Mouse (Mus musculus) heart, adult 18-20 months (tissue): ENCODE results near the gene Fam102a. TPM values are rescaled to one million over a fixed set of nuclear protein-coding genes. Genes with fewer than 3 reads are reported as not detected.
A peak's percentile ranks its signal among the peaks of the same experiment; 100 is the strongest.

Source experiments
- DNase-seq, 2 experiments: peaks; one replicate each; pipeline ENCODE4 v3.0.0; 2021 to 2022; ENCODE audit warnings: mixed read lengths in 1 of 2
- total RNA-seq, 2 experiments: library from RNA; stranded (reverse); gene quantifications; 2 replicates each; pipeline ENCODE4 v1.2.3; 2021

Gene Fam102a
- total RNA-seq, 2 experiments from 2014 or later = 4.9 to 5.9 TPM

DNA sequence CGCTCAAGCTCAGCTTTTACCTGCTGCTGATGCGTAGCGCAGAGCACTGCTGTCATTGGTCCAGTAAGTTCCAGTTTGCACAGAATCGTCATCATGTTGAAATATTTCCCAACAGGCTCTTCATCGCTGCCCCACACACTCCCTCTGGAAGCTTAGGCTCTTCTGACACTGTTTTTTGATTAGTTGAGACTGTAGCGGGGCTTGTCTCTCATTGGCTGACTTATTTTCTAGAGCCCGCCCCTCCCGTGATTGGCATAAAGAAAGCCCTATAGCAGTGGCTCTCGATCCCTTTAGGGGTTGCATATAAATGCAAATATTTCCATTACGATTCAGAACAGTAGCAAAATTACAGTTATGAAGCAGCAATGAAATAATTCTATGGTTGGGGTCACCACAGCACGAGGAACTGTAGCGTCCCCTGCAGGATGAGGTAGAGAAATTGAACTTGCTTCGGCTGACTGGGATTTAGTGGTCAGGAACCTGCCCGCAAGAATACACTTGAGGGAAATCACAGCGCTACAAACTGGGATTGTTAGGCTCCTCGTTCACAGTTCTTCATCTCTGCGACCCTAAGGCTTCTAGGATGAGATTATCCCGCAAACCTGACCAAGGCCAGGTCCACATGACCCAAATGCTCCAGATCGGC is 46.4 kb downstream of the Fam102a start:
- no peak for DNase-seq

DNA sequence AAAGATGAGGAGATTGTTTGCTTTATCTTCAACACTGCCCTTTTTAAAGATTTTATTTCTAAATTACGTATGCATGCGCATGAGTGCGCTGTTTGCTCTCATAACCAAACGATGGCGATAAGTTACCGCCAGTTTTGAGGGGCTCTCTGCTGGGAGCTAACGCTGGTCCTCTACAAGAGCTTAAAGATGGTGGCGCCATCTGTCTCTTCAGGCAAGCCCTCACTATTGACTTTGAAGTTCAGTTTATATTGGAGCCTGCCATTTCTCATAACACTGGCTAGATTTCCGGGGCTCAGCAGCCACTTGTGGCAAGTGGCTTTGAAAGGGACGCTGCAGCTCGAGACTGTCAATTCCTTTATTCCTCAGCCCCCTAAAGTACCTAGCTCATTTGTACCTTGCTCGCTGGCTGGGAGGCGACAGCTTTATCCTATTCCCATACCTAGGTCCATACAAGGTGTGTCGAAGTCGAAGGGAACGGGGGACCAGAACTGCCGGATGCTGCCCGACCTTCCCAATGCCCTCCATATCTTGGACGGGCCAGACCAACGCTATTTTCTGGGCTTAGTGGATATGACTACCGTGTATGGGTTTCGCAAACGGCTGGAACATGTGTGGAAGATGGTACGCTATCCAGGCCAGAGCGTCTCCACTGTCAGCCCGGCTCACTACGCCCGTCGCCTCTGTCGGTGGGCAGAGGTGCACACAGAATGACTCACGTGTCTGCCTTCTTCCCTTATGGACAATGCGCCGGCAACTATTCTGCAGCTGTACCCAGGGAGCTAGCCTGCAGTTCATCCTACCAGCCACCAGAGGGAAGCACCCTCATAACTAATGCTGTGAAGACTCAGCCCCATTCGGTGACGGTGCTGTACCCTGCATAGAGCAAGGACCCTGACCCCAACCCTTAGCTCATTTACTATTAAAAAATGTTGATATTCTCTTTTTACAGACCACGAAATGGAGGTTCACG is 48.0 kb downstream of the Fam102a start:
- DNase-seq = peak; percentile 88 to 90

DNA sequence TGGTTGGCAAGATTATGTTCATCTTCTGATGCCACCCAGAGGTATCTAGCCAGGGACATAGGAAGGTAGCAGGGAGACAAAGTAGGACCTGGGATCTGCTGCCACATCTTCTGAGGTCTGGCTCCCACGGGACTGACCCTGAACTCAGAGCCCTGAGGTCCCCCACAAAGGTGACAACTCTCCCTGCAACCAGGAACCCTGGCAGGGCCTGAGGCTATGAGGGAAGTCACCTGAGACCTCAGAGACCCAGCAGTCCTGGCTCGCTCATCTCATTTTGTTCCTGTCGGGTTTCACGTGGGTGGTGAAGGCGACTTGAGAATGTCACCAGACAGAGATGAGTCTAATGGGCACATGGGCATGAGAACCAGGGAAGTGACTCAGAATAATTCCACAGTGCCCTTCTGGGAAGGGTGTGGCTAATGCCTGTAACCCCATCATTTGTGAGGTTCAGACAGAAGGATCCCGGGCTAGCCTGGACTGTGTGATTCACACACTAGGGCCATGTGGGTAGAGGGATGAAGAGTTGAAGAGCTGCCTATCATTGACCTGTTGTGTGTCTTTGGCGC is 50.1 kb downstream of the Fam102a start:
- no peak for DNase-seq

DNA sequence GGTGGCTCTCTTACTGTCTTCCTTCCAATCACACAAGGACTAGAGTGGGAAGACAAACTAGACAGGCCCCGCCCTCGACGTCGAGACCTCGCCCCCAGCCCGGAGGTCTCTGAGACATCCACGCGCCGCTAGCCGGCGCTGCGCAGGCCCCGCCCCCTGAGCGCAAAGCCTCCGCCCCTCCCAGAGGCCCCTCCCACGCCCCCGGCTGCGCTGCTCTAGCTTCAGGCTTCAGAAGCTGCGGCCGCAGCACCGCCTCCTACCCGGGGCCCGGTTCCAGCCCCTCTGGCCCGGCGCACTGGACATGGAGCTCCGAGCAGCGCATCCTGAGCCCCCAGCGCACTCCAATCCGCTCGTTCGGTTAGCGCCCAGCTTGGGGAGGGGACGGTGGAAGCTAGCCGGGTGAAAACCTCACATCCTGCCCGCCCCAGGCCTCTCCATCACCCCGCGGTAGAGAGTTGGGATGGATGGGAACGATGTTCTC is 51.8 kb downstream of the Fam102a start, which contains the start of gene St6galnac4:
TSS of gene St6galnac4 (plus strand) at position 225 of the 481 bp plus-strand sequence.
- peak; percentile 91 to 95 for DNase-seq

DNA sequence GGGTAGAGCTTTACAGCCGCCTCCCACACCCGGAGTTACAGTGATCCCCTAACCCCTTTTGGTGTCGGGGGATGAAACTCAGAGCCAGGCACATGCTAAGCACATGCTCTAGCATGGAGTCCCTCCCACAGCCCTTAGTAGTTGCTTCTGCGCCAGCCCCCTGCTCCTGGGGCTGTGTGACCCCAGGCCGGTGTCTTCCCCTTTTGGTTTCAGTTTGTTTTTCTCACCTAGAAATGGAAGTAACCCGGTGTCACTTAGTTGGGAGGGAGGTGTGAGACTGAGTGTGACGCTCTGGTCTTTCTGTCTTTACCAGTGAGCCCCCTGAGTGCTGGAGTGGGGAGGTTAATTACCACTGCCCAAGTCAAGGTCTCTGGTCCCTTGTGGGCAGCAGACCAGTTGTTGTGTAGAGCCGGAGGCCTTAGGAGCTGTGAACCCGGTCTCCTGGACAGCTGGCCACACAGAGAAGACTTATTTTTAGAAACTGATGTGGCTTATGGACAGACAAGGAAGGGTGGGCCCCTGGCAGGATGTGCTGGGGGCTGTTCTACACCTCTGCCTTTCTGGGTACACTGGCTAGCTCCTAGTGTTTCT is 52.7 kb downstream of the Fam102a start:
- DNase-seq = peak; percentile 72 to 81

DNA sequence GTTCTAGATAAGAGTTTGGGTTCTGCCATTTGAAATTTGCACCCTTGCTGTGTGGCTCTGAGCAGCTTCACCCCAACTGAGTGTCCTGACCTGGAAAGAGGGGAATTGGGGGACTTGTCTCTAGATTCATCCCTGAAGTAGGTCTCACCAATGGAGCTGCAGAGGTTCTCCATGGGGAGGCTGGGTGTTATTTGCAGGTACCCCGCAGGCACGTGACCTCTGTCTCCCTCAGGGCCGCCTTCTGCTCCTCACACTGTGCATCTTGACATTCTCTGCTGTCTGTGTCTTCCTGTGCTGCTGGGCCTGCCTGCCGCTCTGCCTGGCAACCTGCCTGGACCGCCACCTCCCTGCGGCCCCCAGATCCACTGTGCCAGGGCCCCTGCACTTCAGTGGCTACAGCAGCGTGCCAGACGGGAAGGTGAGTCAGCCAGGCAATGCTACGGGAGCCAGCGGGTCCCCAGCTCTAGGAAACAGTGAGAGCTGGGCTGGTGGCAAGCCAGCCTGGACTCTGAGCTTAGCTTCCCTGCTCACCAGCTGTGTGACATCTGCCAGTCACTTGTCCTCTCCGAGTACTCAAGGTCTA is 54.2 kb downstream of the Fam102a start:
- peak; percentile 51 to 74 for DNase-seq

DNA sequence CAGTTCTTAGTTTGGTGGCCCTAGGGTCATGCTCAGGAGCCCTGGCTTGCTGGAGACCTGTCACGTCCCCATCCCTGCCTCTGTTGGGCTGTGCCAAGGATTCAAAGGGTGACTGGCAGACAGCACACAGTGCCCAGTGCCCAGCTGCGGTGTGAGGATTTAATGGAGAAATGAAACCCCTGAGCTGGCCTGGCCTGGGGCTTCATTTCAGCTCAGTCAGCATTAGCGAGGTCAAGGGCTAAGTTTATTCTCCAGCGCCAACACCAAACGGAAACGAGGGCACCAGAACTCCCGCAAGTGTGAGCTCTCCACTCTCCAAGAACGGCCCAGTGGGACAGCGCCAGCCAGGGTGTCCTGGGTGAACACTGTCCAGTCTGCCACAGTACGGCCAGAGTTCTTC is 55.1 kb downstream of the Fam102a start:
- DNase-seq = peak; percentile 48 to 64

DNA sequence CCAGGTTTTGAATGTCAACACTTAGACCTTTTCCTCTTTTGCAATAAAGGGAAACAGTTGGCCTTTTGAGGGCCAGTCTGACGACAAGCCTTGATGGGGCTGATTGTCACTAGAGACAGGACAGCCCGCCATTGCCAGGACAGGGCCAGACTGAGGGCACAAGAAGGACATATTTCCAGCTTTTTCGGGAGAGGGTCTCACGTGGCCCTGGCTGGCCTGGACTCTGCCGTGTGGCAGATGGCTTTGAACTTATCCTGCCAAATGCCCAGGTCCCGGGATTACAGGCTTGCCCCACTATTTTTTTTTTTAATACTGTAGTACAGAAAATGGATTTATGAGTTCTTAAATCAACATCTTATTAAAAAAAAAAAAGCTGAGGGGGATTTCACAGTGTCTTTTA is 56.1 kb downstream of the Fam102a start:
- no peak for DNase-seq

DNA sequence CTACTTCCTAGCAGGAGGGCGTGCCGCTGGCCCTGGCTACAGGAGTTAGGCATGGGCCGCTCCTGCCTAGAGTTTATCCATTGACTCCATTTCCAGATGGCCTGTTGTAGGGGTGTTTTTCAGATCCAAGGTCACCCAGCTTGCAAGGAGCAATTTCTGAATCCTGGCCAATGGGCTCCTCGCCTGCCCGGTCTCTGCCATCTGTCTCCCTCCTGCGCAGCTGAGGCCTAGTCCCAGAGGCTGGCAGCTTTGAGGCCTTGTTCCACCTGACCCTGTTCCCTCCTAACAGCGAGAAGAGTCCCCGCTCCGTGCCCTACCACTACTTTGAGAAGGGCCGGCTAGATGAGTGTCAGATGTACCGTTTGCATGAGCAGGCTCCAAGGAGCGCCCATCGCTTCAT is 61.6 kb downstream of the Fam102a start:
- DNase-seq = peak in 1 of 2 experiments; percentile 54

DNA sequence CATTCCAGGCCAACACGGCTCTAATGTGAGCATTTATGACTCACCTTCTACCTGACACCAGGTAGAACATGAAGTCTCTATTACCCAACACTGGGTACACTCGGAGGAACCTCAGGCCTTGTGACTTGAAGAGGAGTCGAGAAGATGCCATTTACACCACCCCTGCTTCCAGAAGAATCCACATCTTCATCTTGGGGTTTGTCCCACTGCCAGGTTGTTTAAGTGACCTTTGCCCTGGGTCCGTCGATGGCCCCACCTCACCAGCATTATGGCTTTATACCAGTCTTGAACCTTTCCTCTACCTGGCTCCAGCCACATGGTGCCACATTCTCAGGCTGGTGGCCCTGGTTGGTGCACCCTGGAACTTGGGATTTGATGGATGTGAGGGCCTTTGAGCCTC is 62.1 kb downstream of the Fam102a start:
- DNase-seq = no peak

DNA sequence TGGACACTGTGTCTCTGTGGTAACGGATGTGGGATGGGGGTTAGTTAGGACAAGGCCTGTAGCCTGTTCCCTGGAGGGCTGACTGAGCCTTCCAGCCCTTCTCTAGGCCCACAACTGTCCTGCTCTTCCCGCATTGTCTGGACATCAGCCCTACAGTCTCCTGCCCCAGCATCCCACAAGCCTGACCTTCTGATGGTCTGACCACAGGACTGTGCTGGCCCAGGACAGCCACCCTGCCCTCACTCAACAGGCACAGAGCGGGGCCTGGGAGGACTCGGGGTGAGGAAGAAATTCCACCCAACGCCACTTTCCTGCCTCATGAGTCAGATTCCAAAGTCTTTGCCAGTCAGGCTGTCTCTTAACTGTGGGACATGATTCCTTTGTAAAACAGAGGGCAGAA is 62.6 kb downstream of the Fam102a start:
- DNase-seq = no peak

DNA sequence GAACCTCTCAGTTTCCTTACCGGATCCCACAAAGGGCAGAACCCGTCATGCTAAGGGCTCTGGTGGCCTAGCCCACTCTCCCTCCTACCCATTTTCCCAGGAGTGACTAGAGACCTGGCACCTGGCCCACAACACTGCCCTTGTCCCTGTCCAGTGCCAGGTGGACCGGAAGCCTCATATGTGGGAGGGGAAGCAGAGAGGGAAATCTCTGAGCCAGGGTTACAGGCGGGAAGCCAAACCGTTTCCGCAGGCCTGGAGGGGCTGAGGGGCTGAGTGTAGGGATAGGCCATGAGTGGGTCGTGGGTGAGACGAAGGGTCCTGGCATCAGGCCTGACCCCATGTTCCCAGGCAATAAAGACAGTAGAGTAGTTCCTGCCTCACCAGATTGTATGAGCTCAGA is 63.4 kb downstream of the Fam102a start:
- DNase-seq = peak; percentile 44 to 61

DNA sequence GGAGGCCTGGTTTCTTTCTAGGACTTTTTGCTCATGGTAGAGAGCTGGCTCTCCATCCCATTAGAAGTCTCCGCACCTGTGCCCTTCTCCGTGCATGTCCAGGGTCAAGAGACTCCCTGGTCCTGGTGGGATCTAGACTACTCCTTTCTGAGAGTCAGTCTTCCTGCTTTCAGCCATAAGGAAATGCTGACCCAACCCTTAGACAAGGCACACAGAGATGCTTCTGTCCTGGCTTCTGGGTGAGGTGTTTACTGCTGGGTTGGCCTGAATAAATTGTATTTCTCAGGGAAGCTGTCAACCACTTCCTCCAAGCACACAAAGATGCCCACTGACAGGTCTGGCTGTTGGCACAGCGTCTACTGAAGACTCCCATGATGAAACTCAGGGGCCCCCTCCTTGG is 64.3 kb downstream of the Fam102a start, which contains the start of gene St6galnac6:
TSS of gene St6galnac6 (plus strand) at position 301 of the 400 bp plus-strand sequence.
- DNase-seq = no peak

DNA sequence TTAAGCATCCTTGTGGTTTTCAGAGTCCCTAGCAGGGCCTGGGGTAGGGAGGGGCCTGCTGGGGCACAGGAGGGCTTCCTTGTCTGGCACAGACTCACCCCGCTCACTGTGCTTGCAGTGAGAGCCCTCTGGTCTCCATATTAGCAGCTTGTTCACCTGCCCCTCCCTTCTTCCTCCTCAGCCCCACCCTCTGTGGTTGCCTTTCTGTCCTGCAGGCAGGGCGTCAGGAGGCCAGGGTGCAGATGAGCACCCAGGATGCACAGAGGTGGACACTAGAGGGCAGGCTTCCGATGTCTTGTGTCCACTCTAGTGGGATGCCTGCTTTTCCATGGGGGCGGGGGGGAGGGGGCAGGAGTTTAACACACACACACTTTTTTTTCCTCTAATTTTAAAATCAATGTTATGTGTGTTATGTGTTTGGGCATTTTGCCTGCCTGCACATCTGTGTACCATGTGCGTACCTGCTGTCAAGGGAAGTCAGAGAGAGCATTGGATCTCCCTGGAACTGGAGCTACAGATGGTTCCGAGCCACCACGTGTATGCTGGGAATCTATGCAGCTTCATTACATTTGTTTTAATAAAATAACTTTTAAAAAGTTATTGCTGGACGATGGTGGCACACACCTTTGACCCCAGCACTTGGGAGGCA is 66.4 kb downstream of the Fam102a start:
- DNase-seq = peak in 1 of 2 experiments; percentile 49

DNA sequence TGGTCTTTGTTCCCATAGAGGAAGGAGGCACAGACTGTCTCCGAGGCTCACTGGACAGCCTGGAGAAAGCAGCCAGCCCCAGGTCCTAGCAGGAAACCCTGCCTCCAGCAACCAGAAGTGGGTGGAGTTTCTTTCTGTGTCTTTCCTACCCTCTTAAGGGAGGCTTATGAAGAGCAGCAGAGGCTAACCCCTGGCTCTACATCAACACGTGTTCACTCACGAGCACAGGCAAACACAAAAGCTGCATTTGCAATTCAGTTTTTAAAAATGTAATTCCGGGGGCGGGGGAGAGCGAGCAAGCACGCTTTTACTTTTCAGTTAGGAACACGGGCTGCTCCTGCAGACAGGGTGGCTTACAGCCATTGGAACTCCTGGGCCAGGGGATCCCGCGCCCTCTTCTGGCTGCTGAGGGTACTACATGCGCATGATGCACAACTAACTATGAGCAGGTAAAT is 67.5 kb downstream of the Fam102a start:
- DNase-seq = peak; percentile 89 to 95

DNA sequence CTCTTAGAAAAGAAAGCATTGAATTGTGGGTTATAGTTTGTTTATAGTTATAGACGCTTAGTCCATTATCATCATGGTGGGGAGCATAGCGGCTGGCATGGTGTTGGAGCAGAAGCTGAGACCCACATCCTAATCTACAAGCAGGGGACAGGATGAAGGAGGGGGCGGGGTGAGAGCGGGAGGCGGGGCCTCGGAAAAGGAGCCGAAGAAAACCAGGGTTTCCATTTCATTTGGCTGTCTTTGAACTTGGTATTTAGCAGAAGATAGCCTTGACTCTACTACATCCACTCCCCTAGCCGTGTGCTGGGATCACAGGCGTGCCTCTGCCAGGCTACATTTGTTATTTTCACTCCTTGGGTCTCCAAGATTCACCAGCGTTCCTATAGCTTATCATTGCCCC is 69.5 kb downstream of the Fam102a start:
- DNase-seq = no peak

DNA sequence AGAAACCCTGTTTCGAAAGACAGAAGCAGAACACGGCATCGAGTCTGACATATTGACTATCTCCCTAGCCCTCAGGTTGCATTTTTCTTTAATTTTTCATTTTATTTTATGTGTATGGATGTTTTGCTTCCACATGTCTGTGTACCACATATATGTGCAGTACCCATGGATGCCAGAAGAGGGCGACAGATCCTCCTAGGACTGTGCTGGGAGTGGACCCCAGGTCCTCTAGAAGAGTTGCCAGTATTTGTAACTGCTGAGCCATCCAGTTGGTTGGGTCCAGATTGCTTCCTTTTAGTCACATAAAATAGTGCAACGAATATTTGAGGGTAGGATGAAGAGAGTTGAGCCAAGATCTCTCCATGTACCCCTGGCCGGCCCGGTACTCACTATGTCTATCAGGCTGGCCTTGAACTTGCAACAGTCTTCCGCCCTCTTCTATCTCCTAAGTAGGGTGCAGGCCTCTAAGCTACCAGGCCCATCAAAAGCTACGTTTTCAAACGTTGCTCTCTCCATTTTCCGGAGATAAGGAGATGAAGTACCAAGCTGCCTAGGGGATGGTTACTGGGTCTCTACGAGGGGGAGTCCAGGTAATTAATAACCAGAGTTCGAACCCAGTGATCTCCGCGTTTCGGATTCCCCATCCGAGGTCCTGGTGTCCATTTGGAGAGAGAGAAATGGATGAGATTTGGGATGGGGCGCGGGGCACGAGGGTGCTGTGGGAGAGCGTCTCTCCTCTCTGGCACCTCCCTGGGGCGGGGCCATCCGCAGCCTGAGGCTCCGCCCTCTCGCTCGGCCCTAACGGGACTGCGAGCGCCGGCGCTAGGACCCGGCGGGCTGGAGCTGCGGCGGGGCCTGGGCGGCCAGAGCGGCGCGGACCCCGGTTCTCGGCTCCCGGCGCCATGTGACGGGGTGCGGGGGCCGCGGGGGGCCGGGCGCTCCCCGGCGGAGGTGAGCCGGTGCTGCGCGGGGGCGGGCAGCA is 71.3 kb downstream of the Fam102a start:
- DNase-seq = peak; percentile 90 to 93

DNA sequence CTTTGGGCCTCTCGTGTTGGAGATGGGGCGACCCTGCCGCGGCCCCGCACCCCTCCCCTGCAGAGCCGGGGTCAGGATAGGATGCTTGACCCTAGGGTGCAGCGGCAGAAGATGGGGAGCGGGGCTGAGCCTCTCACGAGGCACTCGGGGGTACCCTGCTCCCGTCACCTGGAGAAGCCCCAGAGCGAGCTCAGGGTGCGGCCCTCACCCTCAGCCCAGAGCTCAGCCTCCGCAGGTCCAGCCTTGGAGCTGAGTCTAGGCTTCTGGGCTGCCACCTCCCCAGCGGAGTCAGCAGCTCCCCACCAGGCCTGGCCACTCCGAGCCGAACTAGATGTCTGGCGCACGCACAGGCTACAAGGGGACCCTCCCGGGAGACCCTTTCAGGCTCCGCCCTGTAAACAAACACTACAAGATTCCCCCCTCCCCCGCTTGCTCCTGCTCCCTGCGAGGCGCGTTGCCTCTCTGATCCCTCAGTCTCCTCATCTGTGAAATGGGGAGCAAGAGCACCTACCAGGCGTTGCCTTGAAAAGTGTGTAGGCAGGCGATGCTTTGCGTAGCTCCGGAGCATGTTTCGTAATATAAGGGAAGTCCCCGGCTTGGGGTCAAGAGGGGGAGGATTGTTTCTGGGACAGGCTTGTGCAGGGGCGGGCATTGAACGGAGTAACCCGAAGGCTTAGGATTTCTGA is 72.3 kb downstream of the Fam102a start:
- peak; percentile 74 to 75 for DNase-seq

DNA sequence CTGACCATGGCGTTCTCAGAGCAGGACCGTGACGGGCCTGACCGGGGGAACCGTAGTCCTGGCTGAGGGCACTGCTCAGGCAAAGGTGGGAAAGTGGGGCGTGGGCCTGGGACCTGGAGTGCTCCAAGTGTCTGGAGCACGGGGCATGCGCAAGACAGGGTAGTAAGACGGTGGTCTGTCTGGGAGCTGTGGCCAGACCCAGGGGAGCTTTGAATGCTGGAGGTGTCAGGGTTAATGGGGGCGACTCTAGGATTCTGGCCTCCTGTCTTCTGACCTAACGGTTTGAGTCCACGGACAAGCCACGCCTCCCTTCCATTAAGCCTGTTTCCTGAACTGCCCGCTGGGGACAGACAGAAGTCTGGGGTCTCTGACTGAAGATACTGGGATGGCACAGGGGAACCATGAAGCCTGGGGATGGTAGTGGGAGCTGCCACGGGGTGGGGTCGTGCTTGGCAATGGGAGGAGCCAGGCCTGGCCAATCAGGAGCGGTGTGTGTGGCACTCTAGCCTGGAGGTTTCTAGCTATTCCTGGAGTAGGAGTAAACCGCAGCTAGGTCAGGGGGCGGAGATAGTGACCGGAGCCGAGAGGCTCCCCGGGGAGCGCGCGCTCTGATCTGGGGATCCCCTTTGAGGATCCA is 73.1 kb downstream of the Fam102a start:
- DNase-seq = peak; percentile 92
